8 mouse cellular contexts compared by ENCODE assay signal in the genomic region with DNA sequence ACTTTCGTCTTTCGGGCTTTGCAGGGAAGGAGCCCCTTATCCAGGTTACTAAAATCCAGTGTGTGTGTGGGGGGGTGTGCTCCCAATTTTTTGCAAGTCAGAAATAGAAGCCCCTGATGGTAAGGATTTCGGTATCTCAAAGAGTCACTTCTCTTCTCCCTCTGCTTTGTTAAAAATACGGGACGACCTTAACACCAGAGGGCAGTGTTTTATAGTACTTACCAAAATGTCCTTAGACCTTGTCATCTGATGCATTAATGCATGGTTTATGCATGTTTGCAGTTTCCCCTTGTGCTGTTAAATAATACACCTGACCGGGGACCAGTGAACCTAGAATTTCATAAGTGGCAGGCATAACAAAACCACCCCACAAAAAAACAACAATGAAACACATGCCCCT. TPM values are rescaled to one million over a fixed set of nuclear protein-coding genes. Genes with fewer than 3 reads are reported as not detected.
A peak's percentile ranks its signal among the peaks of the same experiment; 100 is the strongest.
DNase-seq lines count a peak whose midpoint lies in the region; ATAC-seq and TF ChIP-seq lines count a peak whose summit lies in the region.

No protein-coding gene starts in this region.

- peak; percentile 66 for TF ChIP-seq RAD21 in CH12.LX (IDR thresholded peaks at IDR 0.05; ENCODE audit: low read depth, low read length)

- H3K4me1 ChIP-seq in kidney, postnatal 0 days (replicated peaks; ENCODE audit: insufficient read depth, low read length), result no peaks in the 10 kb centered on the region
- H3K4me1 ChIP-seq in kidney, embryonic 16.5 days (ENCODE audit: insufficient read depth, low read length), result no peaks in the 10 kb centered on the region
- H3K4me1 ChIP-seq in CH12.LX (ENCODE audit: control insufficient read depth in 1 of 2, insufficient read depth in 2 of 2), result 0 out of 4 replicates have a peak, but pooled peaks cover 0 to 5% of the 10 kb centered on the region in 2 experiments

- no peak overlapping the region for H3K9ac ChIP-seq in kidney, postnatal 0 days (ENCODE audit: low read depth, low read length)
- H3K9ac ChIP-seq in kidney, embryonic 16.5 days (replicated peaks; ENCODE audit: low read length), result no peak overlapping the region
- H3K9ac ChIP-seq in CH12.LX (ENCODE audit: insufficient read depth, low read depth), result no peak overlapping the region

- dilution Hi-C loops in CH12.LX (cut with MboI; ENCODE audit: extremely low pct_ligation_motif_present, extremely low pct_unique_long_range_greater_than_20kb, low sequenced_read_pairs), result no loop called here

- peak; percentile 55 to 71 for DNase-seq in cerebellum, postnatal 10 days
- DNase-seq in kidney, postnatal 0 days (ENCODE audit: low spot score), result peak; percentile 81
- DNase-seq in CH12.LX (ENCODE audit: extremely low read depth), result no peak
- DNase-seq in kidney, postnatal 10 days, result peak; percentile 24
- DNase-seq in thymus, postnatal 25 days, result no peak

- H3K4me2 ChIP-seq in kidney, postnatal 0 days (ENCODE audit: low read length), result no peak overlapping the region
- no peak overlapping the region for H3K4me2 ChIP-seq in kidney, embryonic 16.5 days (replicated peaks; ENCODE audit: low read depth, low read length)
- H3K4me2 ChIP-seq in CH12.LX (ENCODE audit: insufficient read depth, low read depth, poor library complexity, severe bottlenecking), result no peak overlapping the region

- no peak for ATAC-seq in cerebellum, adult (ENCODE audit: insufficient number of reproducible peaks, low FRiP score, low TSS enrichment)
- no peak for ATAC-seq in kidney, postnatal 0 days (replicated peaks; ENCODE audit: low FRiP score, low read depth)
- no peak for ATAC-seq in kidney, embryonic 16.5 days (ENCODE audit: low FRiP score, low TSS enrichment)
- no peak for ATAC-seq in activated CD4-positive, CD25-positive, alpha-beta regulatory T cell, adult 4 months

- in situ Hi-C loops in CH12.LX (cut with MboI; ENCODE audit: low pct_ligation_motif_present, low pct_unique_long_range_greater_than_20kb, low sequenced_read_pairs), result loop anchor here (10.0 kb wide), 1 partner anchor 226 kb away; no protein-coding TSS in a partner anchor

- H3K79me2 ChIP-seq in CH12.LX (replicated peaks; ENCODE audit: control insufficient read depth, extremely low read depth, insufficient read depth, poor library complexity, severe bottlenecking), result no peaks in the 10 kb centered on the region

- no peaks in the 10 kb centered on the region for H3K9me3 ChIP-seq in kidney, postnatal 0 days (replicated peaks; ENCODE audit: low read length)
- H3K9me3 ChIP-seq in kidney, embryonic 16.5 days (ENCODE audit: low read length), result no peaks in the 10 kb centered on the region
- no peaks in the 10 kb centered on the region for H3K9me3 ChIP-seq in CH12.LX (replicated peaks; ENCODE audit: low read length)

- H3K27me3 ChIP-seq in kidney, postnatal 0 days (ENCODE audit: insufficient read depth, low read length), result no peaks in the 10 kb centered on the region
- H3K27me3 ChIP-seq in kidney, embryonic 16.5 days (ENCODE audit: insufficient read depth, low read length), result no peaks in the 10 kb centered on the region
- H3K27me3 ChIP-seq in CH12.LX (replicated peaks), result peaks cover 1% of the 10 kb centered on the region

- no peak overlapping the region for H3K4me3 ChIP-seq in kidney, postnatal 0 days (replicated peaks; ENCODE audit: low read depth, low read length)
- H3K4me3 ChIP-seq in kidney, embryonic 16.5 days (ENCODE audit: low read length), result no peak overlapping the region
- no peak overlapping the region for H3K4me3 ChIP-seq in CH12.LX (replicated peaks in 1 of 3; ENCODE audit: low read depth in 2 of 3, low read length in 2 of 3, poor library complexity in 1 of 3)

- H3K27ac ChIP-seq in kidney, postnatal 0 days, result no peak overlapping the region
- no peak overlapping the region for H3K27ac ChIP-seq in kidney, embryonic 16.5 days (ENCODE audit: low read length)
- H3K27ac ChIP-seq in CH12.LX (ENCODE audit: insufficient read depth, low read depth), result no peak overlapping the region

- WGBS in kidney, postnatal 0 days, result 34% methylated on average over 6 of the region's 6 CpGs
- WGBS in kidney, embryonic 16.5 days, result 32% methylated on average over 6 of the region's 6 CpGs

- TF ChIP-seq EP300 in CH12.LX (IDR thresholded peaks at IDR 0.05; ENCODE audit: low read length), result no peak

- peak; percentile 77 for TF ChIP-seq CTCF in kidney, postnatal 0 days (IDR thresholded peaks at IDR 0.05; ENCODE audit: low read depth)
- peak in 1 of 2 experiments; percentile 72; a peak in 2 of 4 replicates for TF ChIP-seq CTCF in CH12.LX (conservative IDR thresholded peaks at IDR 0.05 in 1 of 2, IDR thresholded peaks at IDR 0.05 in 1 of 2; ENCODE audit: low read depth in 2 of 2, low read length in 2 of 2)

- TF ChIP-seq POLR2A in CH12.LX (IDR thresholded peaks at IDR 0.05; ENCODE audit: low read depth, low read length), result no peak

- no peaks in the 10 kb centered on the region for H3K36me3 ChIP-seq in kidney, postnatal 0 days (ENCODE audit: insufficient read depth, low read length)
- H3K36me3 ChIP-seq in kidney, embryonic 16.5 days (ENCODE audit: insufficient read depth, low read length), result no peaks in the 10 kb centered on the region
- no peaks in the 10 kb centered on the region for H3K36me3 ChIP-seq in CH12.LX (replicated peaks in 1 of 2; ENCODE audit: control insufficient read depth in 1 of 2, insufficient read depth in 1 of 2, low read length in 1 of 2)

TF ChIP-seq in CH12.LX, 34 proteins besides CTCF, POLR2A, EP300 and RAD21:
- TF ChIP-seq SMC3 (IDR thresholded peaks at IDR 0.05; ENCODE audit: low read depth, low read length) (peak; percentile 80), IRF4 (IDR thresholded peaks at IDR 0.05; ENCODE audit: low read depth, low read length) (no peak), ZC3H11A (IDR thresholded peaks at IDR 0.05; ENCODE audit: low read depth, low read length) (peak; percentile 32; the same call in 1 of the 2 replicates)

RNA-seq across cellular contexts. Expression of gene Lsm14a, which starts 45.8 kb away (rescaled TPM):
- polyA plus RNA-seq in kidney, postnatal 0 days (2015; fragmentation: Nextera tagmentation; extraction: Ambion mirVana), result 78.7 and 82.0 TPM in 2 replicates
- 90.6 and 92.1 TPM in 2 replicates for polyA plus RNA-seq in kidney, embryonic 16.5 days (2015; fragmentation: Nextera tagmentation; extraction: Ambion mirVana)
- total RNA-seq in CH12.LX (2012; rRNA removed) (45.2 and 53.7 TPM in 2 replicates), CH12.LX (2014; rRNA removed) (80.7 and 90.0 TPM in 2 replicates)
- polyA plus RNA-seq in CH12.LX (2012; ENCODE audit: insufficient read length, low read depth), result 193 and 203 TPM in 2 replicates
- 10 to 100 TPM; 43.9 to 51.3 TPM for polyA plus RNA-seq in activated CD4-positive, CD25-positive, alpha-beta regulatory T cell, adult 4 months (2017; shearing (Covaris generic))

Comparison
In these comparisons a context has a peak if more than half of its experiments do, and no peak if none do; other contexts are left out.
1. DNase-seq: peak in cerebellum, postnatal 10 days (2 of 2), kidney, postnatal 0 days (single experiment) and kidney, postnatal 10 days (single experiment); none in CH12.LX (single experiment) and thymus, postnatal 25 days (single experiment).